Mouse (Mus musculus) limb, embryonic 12.5 days (tissue): ENCODE measurements around the gene Fam126b. TPM values are rescaled to one million over a fixed set of nuclear protein-coding genes. Genes with fewer than 3 reads are reported as not detected.

ENCODE experiments used
- ATAC-seq: fragments of 200-750 bp; cut with Nextera tagmentation; 2 replicates; pipeline ENCODE4 v1.8.0; 2017; ENCODE audit warnings: low read depth, moderate TSS enrichment; ENCODE audit not compliant: insufficient number of reproducible peaks, insufficient read depth, low FRiP score, low TSS enrichment
- H3K27ac ChIP-seq: fragments of 300-500 bp; sonication (generic); 2 replicates; pipeline ENCODE4 v1.5.1; 2016; ENCODE audit warnings: mild to moderate bottlenecking, moderate library complexity
- H3K27me3 ChIP-seq: fragments of 300-500 bp; sonication (generic); 2 replicates; pipeline ENCODE4 v1.6.1; 2016; ENCODE audit warnings: mild to moderate bottlenecking, moderate library complexity
- H3K36me3 ChIP-seq: fragments of 300-500 bp; sonication (generic); 2 replicates; pipeline ENCODE4 v1.6.1; 2016; ENCODE audit warnings: mild to moderate bottlenecking, moderate library complexity
- H3K4me1 ChIP-seq: fragments of 300-500 bp; sonication (generic); replicated peaks from 2 replicates; pipeline ENCODE4 v1.6.1; 2016
- H3K4me2 ChIP-seq: fragments of 300-500 bp; sonication (generic); 2 replicates; pipeline ENCODE4 v1.6.1; 2016; ENCODE audit warnings: mild to moderate bottlenecking, moderate library complexity
- H3K4me3 ChIP-seq: fragments of 300-500 bp; sonication (generic); replicated peaks from 2 replicates; pipeline ENCODE4 v1.5.1; 2016; ENCODE audit warnings: mild to moderate bottlenecking
- H3K9ac ChIP-seq: fragments of 300-500 bp; sonication (generic); replicated peaks from 2 replicates; pipeline ENCODE4 v1.6.1; 2016; ENCODE audit warnings: mild to moderate bottlenecking, moderate library complexity
- H3K9me3 ChIP-seq: fragments of 300-500 bp; sonication (generic); 2 replicates; pipeline ENCODE4 v1.6.1; 2016; ENCODE audit warnings: mild to moderate bottlenecking, moderate library complexity
- WGBS: fragments of 180-500 bp; shearing (Covaris S2); methylation state at CpG from one replicate; pipeline ENCODE4 v1.1.7; 2016; 5-methylcytosine and 5-hydroxymethylcytosine counted together
- polyA plus RNA-seq: library from polyadenylated mRNA; unstranded; fragments of >200 nt; fragmentation: Nextera tagmentation; extraction: Ambion mirVana; gene quantifications from 2 replicates; pipeline ENCODE4 v1.2.1, GENCODE M21; 2016

Fam126b gene
- polyA plus RNA-seq, 1 experiment from 2014 or later: 7.1 TPM

DNA sequence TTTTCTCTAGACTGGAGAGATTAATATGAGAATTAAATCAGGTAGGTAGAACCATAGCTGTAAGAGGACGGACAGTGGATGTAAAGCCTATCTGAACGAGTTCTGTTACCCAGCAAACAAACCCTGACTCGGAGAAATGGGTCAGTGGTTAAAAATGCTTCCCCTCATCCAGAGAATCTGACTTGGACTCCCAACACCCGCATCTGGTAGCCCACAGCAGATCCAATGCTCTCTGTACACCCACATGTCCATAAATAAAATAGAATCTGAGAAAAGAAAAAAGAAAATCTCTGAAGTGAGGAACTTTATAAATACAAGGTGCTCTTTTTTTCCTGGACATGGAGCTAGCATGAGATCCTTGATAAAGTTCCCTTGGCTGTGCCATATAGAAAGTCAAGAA is 88.4 kb downstream of the Fam126b start:
- Histone ChIP-seq H3K27ac (no peak overlapping the region), H3K9me3 (no peaks in the 10 kb centered on the region), H3K36me3 (peaks cover 73% of the 10 kb centered on the region), H3K27me3 (no peaks in the 10 kb centered on the region), H3K4me3 (no peak overlapping the region), H3K9ac (no peak overlapping the region), H3K4me1 (no peaks in the 10 kb centered on the region), H3K4me2 (no peak overlapping the region)
- no peak for ATAC-seq
- WGBS: 93% methylated on average over 4 of the region's 4 CpGs

DNA sequence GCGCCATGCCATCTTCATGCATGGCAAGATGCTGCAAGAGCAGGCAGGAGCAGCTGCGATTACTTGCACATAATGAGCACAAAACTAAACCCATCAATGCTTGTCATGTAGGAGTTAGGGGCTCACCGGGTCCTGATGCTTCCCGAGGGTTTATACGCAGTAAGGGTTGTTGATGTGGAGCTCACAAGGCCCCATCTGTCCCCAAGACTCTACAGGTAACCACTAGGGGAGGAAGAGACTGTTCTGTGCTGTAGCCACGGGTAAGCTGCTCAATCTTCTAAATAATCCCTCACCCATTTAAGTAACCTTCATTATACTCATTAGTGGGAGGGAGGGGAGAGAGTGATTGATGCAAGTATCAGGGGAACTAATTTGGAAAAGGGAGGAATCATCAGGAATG is 90.5 kb downstream of the Fam126b start:
- Histone ChIP-seq H3K4me3 (no peak overlapping the region), H3K4me1 (no peaks in the 10 kb centered on the region), H3K9ac (no peak overlapping the region), H3K9me3 (no peaks in the 10 kb centered on the region), H3K27me3 (no peaks in the 10 kb centered on the region), H3K36me3 (peaks cover 90% of the 10 kb centered on the region), H3K27ac (no peak overlapping the region), H3K4me2 (no peak overlapping the region)
- 94% methylated on average over 6 of the region's 6 CpGs for WGBS
- no peak for ATAC-seq

DNA sequence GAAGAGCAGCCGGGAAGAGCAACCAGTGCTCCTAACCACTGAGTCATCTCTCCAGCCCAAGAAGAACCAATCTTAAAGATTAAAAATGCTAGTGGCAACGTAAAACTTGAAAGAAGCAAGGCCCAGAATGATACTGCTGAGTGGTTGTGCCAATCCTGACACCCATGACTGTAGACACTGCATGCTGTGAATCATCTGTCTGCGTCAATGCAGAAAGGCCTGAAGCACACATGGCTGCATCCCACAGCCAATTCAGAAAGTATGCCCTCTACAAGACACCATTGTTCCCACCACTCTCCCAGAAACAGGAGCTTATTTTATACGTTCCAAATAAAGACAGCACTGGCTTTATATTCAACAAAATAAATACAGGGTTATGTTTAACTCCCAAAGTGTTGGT is 103.5 kb downstream of the Fam126b start:
- Histone ChIP-seq H3K27ac (no peak overlapping the region), H3K9me3 (no peaks in the 10 kb centered on the region), H3K9ac (no peak overlapping the region), H3K4me3 (no peak overlapping the region), H3K4me1 (no peaks in the 10 kb centered on the region), H3K4me2 (no peak overlapping the region), H3K27me3 (no peaks in the 10 kb centered on the region), H3K36me3 (peaks cover 85% of the 10 kb centered on the region)
- WGBS: 90% methylated on average over 4 of the region's 4 CpGs
- no peak for ATAC-seq

DNA sequence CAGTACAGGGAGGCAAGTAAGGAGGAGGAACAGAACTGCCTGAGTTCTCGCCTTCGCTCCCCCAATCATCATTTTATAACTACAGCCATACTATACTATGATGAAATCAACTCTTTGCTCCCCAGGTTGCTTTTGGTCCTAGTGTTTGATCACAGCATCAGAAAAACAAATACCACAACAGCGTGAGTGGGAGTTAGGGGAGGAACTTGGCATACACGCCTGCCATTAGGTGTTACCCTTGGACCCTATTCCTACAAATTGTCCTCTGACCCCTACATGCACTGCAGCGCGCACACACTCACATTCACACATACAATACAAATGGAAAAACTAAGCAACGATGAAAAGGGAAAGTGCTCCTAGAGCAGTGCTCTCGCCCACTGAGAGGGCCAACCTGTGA is 110.5 kb downstream of the Fam126b start:
- no peak overlapping the region for H3K4me2 ChIP-seq
- WGBS: 97% methylated on average over 8 of the region's 8 CpGs
- no peak overlapping the region for H3K9ac ChIP-seq
- no peaks in the 10 kb centered on the region for H3K27me3 ChIP-seq
- H3K4me3 ChIP-seq: no peak overlapping the region
- H3K9me3 ChIP-seq: no peaks in the 10 kb centered on the region
- peaks cover 86% of the 10 kb centered on the region for H3K36me3 ChIP-seq
- H3K27ac ChIP-seq: no peak overlapping the region
- no peak for ATAC-seq
- no peaks in the 10 kb centered on the region for H3K4me1 ChIP-seq

Other genes starting within 250 kb of the Fam126b start
- 408 and 418 TPM in 2 replicates for gene Bzw1, start 193.4 kb downstream of the Fam126b start, polyA plus RNA-seq
- 202 and 205 TPM in 2 replicates for gene Clk1, start 162.3 kb downstream of the Fam126b start, polyA plus RNA-seq
- 59.6 and 60.2 TPM in 2 replicates for gene Nif3l1, start 141.2 kb downstream of the Fam126b start, polyA plus RNA-seq
- 56.3 and 56.7 TPM in 2 replicates for gene Ppil3, start 140.8 kb downstream of the Fam126b start, polyA plus RNA-seq
- 41.6 and 48.1 TPM in 2 replicates for gene Orc2, start 81.2 kb downstream of the Fam126b start, polyA plus RNA-seq
- gene Ndufb3, start 61 bp upstream of the Fam126b start, polyA plus RNA-seq: 155 and 158 TPM in 2 replicates
- not detected in 2 replicates for gene Als2cr12, start 109.7 kb upstream of the Fam126b start, polyA plus RNA-seq
- gene Cflar, start 125.2 kb upstream of the Fam126b start, polyA plus RNA-seq: 29.9 and 34.3 TPM in 2 replicates
- 20.1 and 22.0 TPM in 2 replicates for gene Casp8, start 209.1 kb upstream of the Fam126b start, polyA plus RNA-seq